Mouse (Mus musculus): ENCODE data around the gene Tgfa. TPM values are rescaled to one million over a fixed set of nuclear protein-coding genes. Genes with fewer than 3 reads are reported as not detected.

Gene Tgfa
- polyA plus RNA-seq, 1 experiment from 2014 or later, result 8.9 TPM

- no peak overlapping the region for H3K4me2 ChIP-seq (replicated peaks)
- H3K9ac ChIP-seq, result no peak overlapping the region
- H3K9me3 ChIP-seq (replicated peaks), result no peaks in the 10 kb centered on the region
- no peak for ATAC-seq (ENCODE audit: insufficient number of reproducible peaks, low FRiP score, low TSS enrichment, low read depth)
- H3K27me3 ChIP-seq, result no peaks in the 10 kb centered on the region
- peaks cover 4% of the 10 kb centered on the region; the same call in 1 of the 2 replicates for H3K4me1 ChIP-seq
- H3K4me3 ChIP-seq (replicated peaks), result no peak overlapping the region
- no peaks in the 10 kb centered on the region for H3K36me3 ChIP-seq
- H3K27ac ChIP-seq (replicated peaks), result no peak overlapping the region
- 83% methylated on average over 2 of the region's 2 CpGs for WGBS
Observed at GRCm38 (mm10) chr6:86296938-86297337, 101.9 kb downstream of the Tgfa start.

GRCm38 (mm10) chr6:86298961-86299360 lies 103.9 kb downstream of the Tgfa start:
- Histone ChIP-seq H3K9ac (no peak overlapping the region), H3K27ac (replicated peaks) (no peak overlapping the region), H3K9me3 (replicated peaks) (no peaks in the 10 kb centered on the region), H3K4me1 (peaks cover 4% of the 10 kb centered on the region; the same call in 1 of the 2 replicates), H3K4me3 (replicated peaks) (no peak overlapping the region), H3K27me3 (no peaks in the 10 kb centered on the region), H3K4me2 (replicated peaks) (no peak overlapping the region), H3K36me3 (no peaks in the 10 kb centered on the region)
- 85% methylated on average over 3 of the region's 3 CpGs for WGBS
- ATAC-seq (ENCODE audit: insufficient number of reproducible peaks, low FRiP score, low TSS enrichment, low read depth), result no peak

- Histone ChIP-seq H3K9ac (no peak overlapping the region), H3K9me3 (replicated peaks) (no peaks in the 10 kb centered on the region), H3K36me3 (no peaks in the 10 kb centered on the region), H3K4me3 (replicated peaks) (no peak overlapping the region), H3K4me1 (peaks cover 4% of the 10 kb centered on the region; the same call in 1 of the 2 replicates), H3K27ac (replicated peaks) (no peak overlapping the region), H3K27me3 (no peaks in the 10 kb centered on the region), H3K4me2 (replicated peaks) (no peak overlapping the region)
- ATAC-seq (ENCODE audit: insufficient number of reproducible peaks, low FRiP score, low TSS enrichment, low read depth), result no peak
- 87% methylated on average over 2 of the region's 2 CpGs for WGBS
Observed at GRCm38 (mm10) chr6:86299381-86299780, 104.4 kb downstream of the Tgfa start.

GRCm38 (mm10) chr6:86305680-86306079 lies 110.7 kb downstream of the Tgfa start:
- WGBS, result 82% methylated on average over 4 of the region's 4 CpGs
- H3K4me3 ChIP-seq (replicated peaks), result no peak overlapping the region
- H3K4me2 ChIP-seq (replicated peaks), result no peak overlapping the region
- no peak overlapping the region for H3K9ac ChIP-seq
- no peaks in the 10 kb centered on the region for H3K27me3 ChIP-seq
- no peak overlapping the region for H3K27ac ChIP-seq (replicated peaks)
- no peak for ATAC-seq (ENCODE audit: insufficient number of reproducible peaks, low FRiP score, low TSS enrichment, low read depth)
- H3K9me3 ChIP-seq (replicated peaks), result no peaks in the 10 kb centered on the region
- no peaks in the 10 kb centered on the region for H3K4me1 ChIP-seq
- no peaks in the 10 kb centered on the region for H3K36me3 ChIP-seq

- no peaks in the 10 kb centered on the region for H3K4me1 ChIP-seq
- H3K4me3 ChIP-seq (replicated peaks), result no peak overlapping the region
- 82% methylated on average over 1 of the region's 1 CpGs for WGBS
- H3K27me3 ChIP-seq, result no peaks in the 10 kb centered on the region
- no peaks in the 10 kb centered on the region for H3K9me3 ChIP-seq (replicated peaks)
- ATAC-seq (ENCODE audit: insufficient number of reproducible peaks, low FRiP score, low TSS enrichment, low read depth), result no peak
- H3K36me3 ChIP-seq, result no peaks in the 10 kb centered on the region
- H3K27ac ChIP-seq (replicated peaks), result no peak overlapping the region
- H3K4me2 ChIP-seq (replicated peaks), result no peak overlapping the region
- H3K9ac ChIP-seq, result no peak overlapping the region
Observed at GRCm38 (mm10) chr6:86314011-86314410, 119.0 kb downstream of the Tgfa start.

DNA sequence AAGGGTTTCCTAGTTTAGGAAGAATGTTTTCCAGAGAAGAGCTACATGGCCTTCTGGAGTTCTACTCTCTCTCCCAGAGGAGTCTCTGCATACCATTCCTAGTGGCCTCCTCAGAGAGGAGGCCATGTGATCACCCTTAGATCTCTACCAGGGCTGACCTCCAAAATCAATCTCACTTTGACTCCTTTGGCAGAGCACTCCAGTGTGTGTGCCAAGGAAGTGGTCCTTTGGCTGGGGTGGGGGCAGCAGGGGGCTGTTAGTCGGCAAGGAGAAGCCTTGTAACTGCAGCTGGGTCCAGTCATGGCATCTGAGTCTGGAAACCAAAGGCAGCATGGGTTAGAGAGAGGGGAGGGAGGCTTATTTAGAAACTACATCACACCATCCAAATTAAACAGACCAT lies 122.0 kb downstream of the Tgfa start:
- Histone ChIP-seq H3K27me3 (no peaks in the 10 kb centered on the region), H3K4me2 (replicated peaks) (no peak overlapping the region), H3K9ac (no peak overlapping the region), H3K27ac (replicated peaks) (no peak overlapping the region), H3K9me3 (replicated peaks) (no peaks in the 10 kb centered on the region), H3K36me3 (no peaks in the 10 kb centered on the region), H3K4me3 (replicated peaks) (no peak overlapping the region), H3K4me1 (no peaks in the 10 kb centered on the region)
- ATAC-seq (ENCODE audit: insufficient number of reproducible peaks, low FRiP score, low TSS enrichment, low read depth), result peak; percentile 63; the same call in 1 of the 2 replicates
- 43% methylated on average over 1 of the region's 1 CpGs for WGBS

GRCm38 (mm10) chr6:86318855-86319254 lies 123.8 kb downstream of the Tgfa start:
- no peak overlapping the region for H3K4me3 ChIP-seq (replicated peaks)
- H3K4me2 ChIP-seq (replicated peaks), result no peak overlapping the region
- H3K4me1 ChIP-seq, result no peaks in the 10 kb centered on the region
- H3K27me3 ChIP-seq, result no peaks in the 10 kb centered on the region
- no peaks in the 10 kb centered on the region for H3K36me3 ChIP-seq
- WGBS, result 51% methylated on average over 4 of the region's 4 CpGs
- no peaks in the 10 kb centered on the region for H3K9me3 ChIP-seq (replicated peaks)
- H3K9ac ChIP-seq, result no peak overlapping the region
- no peak for ATAC-seq (ENCODE audit: insufficient number of reproducible peaks, low FRiP score, low TSS enrichment, low read depth)
- no peak overlapping the region for H3K27ac ChIP-seq (replicated peaks)

DNA sequence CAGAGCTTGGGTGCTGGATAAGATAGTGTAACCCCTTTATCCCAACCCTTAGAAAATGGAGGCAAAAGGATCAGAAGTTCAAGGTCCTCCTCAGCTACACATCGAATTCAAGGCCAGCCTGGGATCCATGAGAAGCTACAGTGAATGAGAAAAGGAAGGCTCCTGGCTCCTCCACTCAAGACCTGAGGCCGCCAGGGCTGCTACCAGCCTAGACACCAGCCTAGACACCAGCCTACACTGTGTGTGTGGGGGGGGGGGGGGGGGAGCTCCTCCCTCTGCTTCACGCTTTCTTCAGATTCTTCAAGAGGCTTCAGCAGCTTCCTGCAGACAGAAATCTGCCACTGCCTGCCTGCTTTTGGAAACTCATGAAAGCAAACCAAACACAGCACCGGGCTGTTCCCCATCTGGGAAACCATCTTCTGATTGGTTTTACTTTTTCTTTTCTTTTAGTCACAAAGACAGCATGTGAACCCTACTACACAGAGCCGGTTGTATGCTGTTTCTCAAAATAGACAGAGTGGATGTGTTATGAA lies 127.1 kb downstream of the Tgfa start:
- ATAC-seq (ENCODE audit: insufficient number of reproducible peaks, low FRiP score, low TSS enrichment, low read depth), result no peak
- Histone ChIP-seq H3K4me1 (no peaks in the 10 kb centered on the region), H3K9ac (no peak overlapping the region), H3K4me3 (replicated peaks) (no peak overlapping the region), H3K27ac (replicated peaks) (no peak overlapping the region), H3K4me2 (replicated peaks) (no peak overlapping the region), H3K27me3 (no peaks in the 10 kb centered on the region), H3K9me3 (replicated peaks) (no peaks in the 10 kb centered on the region), H3K36me3 (no peaks in the 10 kb centered on the region)
- WGBS, result 66% methylated on average over 5 of the region's 5 CpGs

- no peak overlapping the region for H3K4me3 ChIP-seq (replicated peaks)
- ATAC-seq (ENCODE audit: insufficient number of reproducible peaks, low FRiP score, low TSS enrichment, low read depth), result no peak
- no peak overlapping the region for H3K27ac ChIP-seq (replicated peaks)
- H3K36me3 ChIP-seq, result no peaks in the 10 kb centered on the region
- no peak overlapping the region for H3K4me2 ChIP-seq (replicated peaks)
- H3K27me3 ChIP-seq, result no peaks in the 10 kb centered on the region
- H3K9ac ChIP-seq, result no peak overlapping the region
- 93% methylated on average over 9 of the region's 9 CpGs for WGBS
- no peaks in the 10 kb centered on the region for H3K9me3 ChIP-seq (replicated peaks)
- no peaks in the 10 kb centered on the region for H3K4me1 ChIP-seq
Observed at GRCm38 (mm10) chr6:86322991-86323390, 128.0 kb downstream of the Tgfa start.

- H3K9me3 ChIP-seq (replicated peaks), result no peaks in the 10 kb centered on the region
- H3K4me3 ChIP-seq (replicated peaks), result no peak overlapping the region
- H3K4me2 ChIP-seq (replicated peaks), result no peak overlapping the region
- no peak overlapping the region for H3K27ac ChIP-seq (replicated peaks)
- H3K36me3 ChIP-seq, result no peaks in the 10 kb centered on the region
- no peak overlapping the region for H3K9ac ChIP-seq
- no peaks in the 10 kb centered on the region for H3K27me3 ChIP-seq
- no peaks in the 10 kb centered on the region for H3K4me1 ChIP-seq
- WGBS, result 58% methylated on average over 3 of the region's 3 CpGs
- ATAC-seq (ENCODE audit: insufficient number of reproducible peaks, low FRiP score, low TSS enrichment, low read depth), result no peak
Observed at GRCm38 (mm10) chr6:86324400-86324799, 129.4 kb downstream of the Tgfa start.
